Mouse (Mus musculus): ENCODE measurements around the gene Rftn2. TPM values are rescaled to one million over a fixed set of nuclear protein-coding genes. Genes with fewer than 3 reads are reported as not detected.

Gene Rftn2
- total RNA-seq, 1 experiment: 0.40 TPM

- H3K9me3 ChIP-seq (ENCODE audit: control insufficient read depth, insufficient read depth, low read depth, low read length): no peaks in the 10 kb centered on the region
- no peak for DNase-seq (ENCODE audit: low read depth, low spot score)
- H3K36me3 ChIP-seq (ENCODE audit: control insufficient read depth, insufficient read depth, low read length, poor library complexity, severe bottlenecking): no peaks in the 10 kb centered on the region
- H3K4me1 ChIP-seq (ENCODE audit: control insufficient read depth in 2 of 2, insufficient read depth in 2 of 2, low read length in 2 of 2, poor library complexity in 1 of 2): peaks cover 0 to 6% of the 10 kb centered on the region in 2 experiments; a peak in 2 of 4 replicates
- in situ Hi-C loops (cut with MboI; ENCODE audit: low sequenced_read_pairs in 2 of 2, unreplicated experiment in 2 of 2): no loop called here
- no peak overlapping the region for H3K9ac ChIP-seq (ENCODE audit: insufficient read depth, low read depth, low read length, poor library complexity, severe bottlenecking)
- no peak overlapping the region for H3K4me3 ChIP-seq (ENCODE audit: insufficient read depth in 1 of 2, low read depth in 1 of 2, low read length in 2 of 2, poor library complexity in 1 of 2, severe bottlenecking in 1 of 2)
- no peak for TF ChIP-seq ZNF384 (IDR thresholded peaks at IDR 0.05; ENCODE audit: low read depth, low read length)
- no peak for TF ChIP-seq CHD2 (IDR thresholded peaks at IDR 0.05; ENCODE audit: low read depth, low read length)
- no peak for TF ChIP-seq MAFK (IDR thresholded peaks at IDR 0.05; ENCODE audit: insufficient read depth, low read depth, low read length)
- no peak for TF ChIP-seq ZC3H11A (IDR thresholded peaks at IDR 0.05; ENCODE audit: borderline replicate concordance, low read depth, low read length)
- no peak for TF ChIP-seq HCFC1 (IDR thresholded peaks at IDR 0.05; ENCODE audit: borderline replicate concordance, insufficient read depth, low read length)
- no peak overlapping the region for H3K27ac ChIP-seq (ENCODE audit: insufficient read depth, low read depth, low read length, poor library complexity, severe bottlenecking)
Measured at GRCm38 (mm10) chr1:55179917-55180566, 46.5 kb downstream of the Rftn2 start.

- TF ChIP-seq ZNF384 (IDR thresholded peaks at IDR 0.05; ENCODE audit: low read depth, low read length) (no peak), ZC3H11A (IDR thresholded peaks at IDR 0.05; ENCODE audit: borderline replicate concordance, low read depth, low read length) (no peak), MAFK (IDR thresholded peaks at IDR 0.05; ENCODE audit: insufficient read depth, low read depth, low read length) (no peak), HCFC1 (IDR thresholded peaks at IDR 0.05; ENCODE audit: borderline replicate concordance, insufficient read depth, low read length) (no peak), CHD2 (IDR thresholded peaks at IDR 0.05; ENCODE audit: low read depth, low read length) (no peak)
Measured at GRCm38 (mm10) chr1:55174558-55175034, 52.0 kb downstream of the Rftn2 start.

GRCm38 (mm10) chr1:55173720-55174557 is 52.6 kb downstream of the Rftn2 start:
- H3K4me1 ChIP-seq (ENCODE audit: control insufficient read depth in 2 of 2, insufficient read depth in 2 of 2, low read length in 2 of 2, poor library complexity in 1 of 2): peaks cover 0 to 11% of the 10 kb centered on the region in 2 experiments; a peak in 2 of 4 replicates
- no peak for TF ChIP-seq CHD2 (IDR thresholded peaks at IDR 0.05; ENCODE audit: low read depth, low read length)
- no peak for TF ChIP-seq ZC3H11A (IDR thresholded peaks at IDR 0.05; ENCODE audit: borderline replicate concordance, low read depth, low read length)
- TF ChIP-seq HCFC1 (IDR thresholded peaks at IDR 0.05; ENCODE audit: borderline replicate concordance, insufficient read depth, low read length): no peak
- TF ChIP-seq MAFK (IDR thresholded peaks at IDR 0.05; ENCODE audit: insufficient read depth, low read depth, low read length): no peak
- no peak for TF ChIP-seq ZNF384 (IDR thresholded peaks at IDR 0.05; ENCODE audit: low read depth, low read length)
- no peak overlapping the region for H3K9ac ChIP-seq (ENCODE audit: insufficient read depth, low read depth, low read length, poor library complexity, severe bottlenecking)
- H3K4me3 ChIP-seq (ENCODE audit: insufficient read depth in 1 of 2, low read depth in 1 of 2, low read length in 2 of 2, poor library complexity in 1 of 2, severe bottlenecking in 1 of 2): no peak overlapping the region
- no peaks in the 10 kb centered on the region for H3K36me3 ChIP-seq (ENCODE audit: control insufficient read depth, insufficient read depth, low read length, poor library complexity, severe bottlenecking)
- peak overlapping the region; percentile 7; the same call in 1 of the 2 replicates for H3K27ac ChIP-seq (ENCODE audit: insufficient read depth, low read depth, low read length, poor library complexity, severe bottlenecking)
- DNase-seq (ENCODE audit: low read depth, low spot score): no peak
- H3K9me3 ChIP-seq (ENCODE audit: control insufficient read depth, insufficient read depth, low read depth, low read length): no peaks in the 10 kb centered on the region
- in situ Hi-C loops (cut with MboI; ENCODE audit: low sequenced_read_pairs in 2 of 2, unreplicated experiment in 2 of 2): no loop called here

More at GRCm38 (mm10) chr1:55174558-55175034, 52.0 kb downstream of the Rftn2 start:
- DNase-seq (ENCODE audit: low read depth, low spot score): no peak
- in situ Hi-C loops (cut with MboI; ENCODE audit: low sequenced_read_pairs in 2 of 2, unreplicated experiment in 2 of 2): no loop called here
- H3K27ac ChIP-seq (ENCODE audit: insufficient read depth, low read depth, low read length, poor library complexity, severe bottlenecking): no peak overlapping the region
- H3K4me3 ChIP-seq (ENCODE audit: insufficient read depth in 1 of 2, low read depth in 1 of 2, low read length in 2 of 2, poor library complexity in 1 of 2, severe bottlenecking in 1 of 2): no peak overlapping the region
- H3K9me3 ChIP-seq (ENCODE audit: control insufficient read depth, insufficient read depth, low read depth, low read length): no peaks in the 10 kb centered on the region
- H3K36me3 ChIP-seq (ENCODE audit: control insufficient read depth, insufficient read depth, low read length, poor library complexity, severe bottlenecking): no peaks in the 10 kb centered on the region
- no peak overlapping the region for H3K9ac ChIP-seq (ENCODE audit: insufficient read depth, low read depth, low read length, poor library complexity, severe bottlenecking)
- peaks cover 0 to 11% of the 10 kb centered on the region in 2 experiments; a peak in 2 of 4 replicates for H3K4me1 ChIP-seq (ENCODE audit: control insufficient read depth in 2 of 2, insufficient read depth in 2 of 2, low read length in 2 of 2, poor library complexity in 1 of 2)

- H3K9ac ChIP-seq (ENCODE audit: insufficient read depth, low read depth, low read length, poor library complexity, severe bottlenecking): peak overlapping the region; percentile 43; the same call in 1 of the 2 replicates
Measured at GRCm38 (mm10) chr1:55171361-55172325, 54.9 kb downstream of the Rftn2 start.

More at GRCm38 (mm10) chr1:55171361-55172325, 54.9 kb downstream of the Rftn2 start:
- Histone ChIP-seq H3K36me3 (ENCODE audit: control insufficient read depth, insufficient read depth, low read length, poor library complexity, severe bottlenecking) (no peaks in the 10 kb centered on the region), H3K27ac (ENCODE audit: insufficient read depth, low read depth, low read length, poor library complexity, severe bottlenecking) (0 out of 2 replicates have a peak overlapping the region, but pooled peaks have one; percentile 25), H3K4me3 (ENCODE audit: insufficient read depth in 1 of 2, low read depth in 1 of 2, low read length in 2 of 2, poor library complexity in 1 of 2, severe bottlenecking in 1 of 2) (peak overlapping the region; percentile 29 to 38; a peak in 3 of 4 replicates), H3K4me1 (ENCODE audit: control insufficient read depth in 2 of 2, insufficient read depth in 2 of 2, low read length in 2 of 2, poor library complexity in 1 of 2) (peaks cover 0 to 5% of the 10 kb centered on the region in 2 experiments; a peak in 1 of 4 replicates), H3K9me3 (ENCODE audit: control insufficient read depth, insufficient read depth, low read depth, low read length) (no peaks in the 10 kb centered on the region)
- TF ChIP-seq CHD2 (IDR thresholded peaks at IDR 0.05; ENCODE audit: low read depth, low read length) (no peak), ZNF384 (IDR thresholded peaks at IDR 0.05; ENCODE audit: low read depth, low read length) (no peak), ZC3H11A (IDR thresholded peaks at IDR 0.05; ENCODE audit: borderline replicate concordance, low read depth, low read length) (no peak), HCFC1 (IDR thresholded peaks at IDR 0.05; ENCODE audit: borderline replicate concordance, insufficient read depth, low read length) (no peak), MAFK (IDR thresholded peaks at IDR 0.05; ENCODE audit: insufficient read depth, low read depth, low read length) (no peak)
- DNase-seq (ENCODE audit: low read depth, low spot score): no peak
- in situ Hi-C loops (cut with MboI; ENCODE audit: low sequenced_read_pairs in 2 of 2, unreplicated experiment in 2 of 2): no loop called here

All from ES-E14 (cell line).